Mouse (Mus musculus): Measurements from ENCODE around the gene Metrnl.

GRCm38 (mm10) chr11:121668776-121669175, 32.6 kb upstream of the Metrnl start:
- no peak for TF ChIP-seq EP300 (IDR thresholded peaks at IDR 0.05; ENCODE audit: insufficient read depth, low read depth, low read length)
- no peak for TF ChIP-seq POLR2A (IDR thresholded peaks at IDR 0.05; ENCODE audit: insufficient read depth, low read depth, low read length)
- TF ChIP-seq CTCF (IDR thresholded peaks at IDR 0.05): no peak
